Mouse (Mus musculus) macrophage (primary cell): Measurements from ENCODE around the gene Ptpru. TPM values are rescaled to one million over a fixed set of nuclear protein-coding genes. Genes with fewer than 3 reads are reported as not detected.

Source experiments
- H3K27ac ChIP-seq: fragments of 350-480 bp; formaldehyde crosslinking; 2 replicates; pipeline ENCODE4 v1.9.0; 2021
- H3K36me3 ChIP-seq: fragments of 350-480 bp; formaldehyde crosslinking; 2 replicates; pipeline ENCODE4 v1.9.0; 2021; ENCODE audit errors: inconsistent target
- H3K4me3 ChIP-seq: fragments of 350-480 bp; formaldehyde crosslinking; 2 replicates; pipeline ENCODE4 v1.9.0; 2021; ENCODE audit errors: inconsistent target
- H3K79me2 ChIP-seq: fragments of 350-480 bp; formaldehyde crosslinking; 2 replicates; pipeline ENCODE4 v1.9.0; 2021; ENCODE audit errors: inconsistent target
- WGBS: methylation state at CpG from one replicate; pipeline ENCODE4 v1.1.7; 2026; ENCODE audit warnings: inconsistent platforms; ENCODE audit not compliant: missing documents; 5-methylcytosine and 5-hydroxymethylcytosine counted together
- polyA plus RNA-seq: library from polyadenylated mRNA; stranded (reverse); fragments of 250-400 nt; gene quantifications from 3 replicates; pipeline ENCODE4 v1.2.4, GENCODE M21; 2018; ENCODE audit warnings: inconsistent platforms

Gene Ptpru
- polyA plus RNA-seq, 1 experiment from 2014 or later: 0.11 TPM

DNA sequence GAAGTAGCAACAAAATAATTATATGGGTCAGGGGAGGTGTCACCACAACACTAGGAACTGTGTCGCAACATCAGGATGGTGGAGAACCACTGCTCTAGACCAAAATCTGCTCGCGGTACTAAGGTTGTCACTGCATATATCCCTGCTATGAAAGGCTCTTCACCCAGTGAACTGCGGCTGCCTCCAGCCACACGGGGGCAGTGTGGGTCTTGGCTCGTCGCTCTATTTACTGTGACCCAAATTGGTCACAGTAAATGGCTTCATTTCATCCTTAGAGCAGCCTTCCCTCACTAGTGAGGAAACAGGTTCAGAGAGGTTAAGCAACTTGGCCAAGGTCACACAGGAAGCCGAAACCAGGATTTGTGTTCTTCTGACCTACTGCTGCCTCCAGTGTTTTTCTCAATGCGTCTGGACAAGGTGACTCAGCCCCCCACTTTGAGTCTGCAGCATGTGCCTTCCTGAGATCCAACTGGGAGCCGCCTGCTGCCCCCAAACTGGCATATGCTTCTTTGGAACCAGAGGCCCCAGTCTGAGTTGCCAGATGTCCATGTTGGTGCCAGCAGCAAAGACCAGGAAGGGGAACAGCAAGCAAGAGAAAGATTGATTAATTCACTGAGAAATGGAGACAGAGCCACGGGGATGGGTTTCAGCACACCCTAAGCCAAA lies 114.5 kb downstream of the Ptpru start:
- no peaks in the 10 kb centered on the region for H3K79me2 ChIP-seq

DNA sequence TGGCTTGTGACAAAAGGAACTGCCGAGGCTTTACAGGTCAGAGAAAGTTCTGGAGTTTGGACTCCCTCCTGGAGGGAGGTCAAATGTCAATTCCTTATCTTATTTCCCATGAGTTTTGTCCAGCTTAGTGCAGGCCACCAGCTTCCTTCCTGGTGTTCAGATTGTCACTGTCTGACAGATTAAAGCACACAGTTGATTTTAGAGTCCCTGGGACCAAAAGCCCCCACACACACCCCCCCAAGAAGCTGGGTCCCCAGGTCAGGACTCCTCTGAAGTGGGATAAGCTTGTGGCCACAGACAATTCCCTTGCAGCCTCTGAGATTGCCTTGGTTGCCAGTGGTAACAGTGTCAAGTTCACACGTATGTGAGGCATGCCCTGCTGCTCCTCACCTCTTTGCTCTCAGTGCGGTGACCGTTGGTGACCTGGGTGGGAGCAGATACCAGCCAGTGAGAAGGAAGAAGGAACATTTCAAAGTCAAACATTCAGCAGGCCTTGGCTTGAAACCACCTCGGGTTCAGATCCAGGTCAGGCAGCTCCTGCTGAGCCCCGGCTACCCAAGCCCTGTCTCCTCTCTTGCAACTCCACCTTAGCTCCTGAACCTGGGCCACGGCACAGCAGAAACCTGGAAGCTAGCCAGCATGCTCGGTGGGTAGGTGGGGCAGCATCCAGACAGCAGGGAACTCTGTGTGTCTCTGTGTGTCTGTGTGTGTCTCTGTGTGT lies 115.8 kb downstream of the Ptpru start:
- 52% methylated on average over 8 of the region's 8 CpGs for WGBS
- no peaks in the 10 kb centered on the region for H3K36me3 ChIP-seq
- no peak overlapping the region for H3K27ac ChIP-seq
- no peaks in the 10 kb centered on the region for H3K79me2 ChIP-seq
- H3K4me3 ChIP-seq: no peak overlapping the region

More for the DNA sequence above, 114.5 kb downstream of the Ptpru start:
- Histone ChIP-seq H3K27ac (no peak overlapping the region), H3K4me3 (no peak overlapping the region), H3K36me3 (no peaks in the 10 kb centered on the region)
- WGBS: 45% methylated on average over 10 of the region's 11 CpGs

DNA sequence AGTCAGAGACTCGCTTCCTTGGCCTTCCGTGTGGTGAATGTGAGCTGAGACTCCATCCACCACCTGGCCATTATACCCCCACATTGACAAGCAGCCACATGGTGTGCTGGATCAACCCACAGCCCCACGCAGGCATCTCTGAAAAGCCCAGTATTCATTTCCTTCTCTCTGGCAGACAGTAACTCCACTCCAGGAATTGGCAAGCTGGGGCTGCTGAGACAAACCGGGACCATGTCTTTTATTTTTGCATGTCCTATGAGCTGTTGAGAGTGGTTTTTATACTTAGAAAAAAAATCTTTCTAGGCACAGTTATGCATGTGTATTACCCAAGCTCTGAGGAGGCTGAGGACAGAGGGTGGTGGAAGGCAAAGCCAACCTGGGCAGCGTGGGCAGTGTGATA lies 118.9 kb downstream of the Ptpru start:
- whole genome bisulfite sequencing: 81% methylated on average over 5 of the region's 5 CpGs
- H3K27ac ChIP-seq: no peak overlapping the region
- no peaks in the 10 kb centered on the region for H3K79me2 ChIP-seq
- H3K36me3 ChIP-seq: no peaks in the 10 kb centered on the region
- H3K4me3 ChIP-seq: no peak overlapping the region

Other genes starting within 250 kb of the Ptpru start
- 15.9 to 28.8 TPM (median 17.5 TPM) in 3 replicates for gene Mecr, start 5.2 kb upstream of the Ptpru start, polyA plus RNA-seq
- gene Srsf4, start 35.3 kb upstream of the Ptpru start, polyA plus RNA-seq: 30.6 to 39.6 TPM (median 32.8 TPM) in 3 replicates
- gene Tmem200b, start 83.5 kb upstream of the Ptpru start, polyA plus RNA-seq: not detected in 3 replicates
- gene Gm10300, start 236.4 kb upstream of the Ptpru start, polyA plus RNA-seq: 0.10 to 0.15 TPM (median 0.14 TPM) in 3 replicates
- 45.7 to 91.9 TPM (median 56.7 TPM) in 3 replicates for gene Epb41, start 237.0 kb upstream of the Ptpru start, polyA plus RNA-seq